Mouse (Mus musculus) heart, embryonic 13.5 days (tissue): ENCODE data around the gene 2410131K14Rik. TPM values are rescaled to one million over a fixed set of nuclear protein-coding genes. Genes with fewer than 3 reads are reported as not detected.

Experiments
- ATAC-seq: fragments of 200-750 bp; cut with Nextera tagmentation; 2 replicates; pipeline ENCODE4 v1.8.0; 2017; ENCODE audit warnings: moderate TSS enrichment; ENCODE audit not compliant: insufficient number of reproducible peaks, low FRiP score, low TSS enrichment; ENCODE audit errors: extremely low read depth
- H3K27ac ChIP-seq: fragments of 300-500 bp; sonication (generic); replicated peaks from 2 replicates; pipeline ENCODE4 v1.5.1; 2015; ENCODE audit warnings: moderate library complexity, mild to moderate bottlenecking, inconsistent platforms
- H3K27me3 ChIP-seq: fragments of 300-500 bp; sonication (generic); replicated peaks from 2 replicates; pipeline ENCODE4 v1.6.1; 2015; ENCODE audit warnings: mild to moderate bottlenecking, inconsistent platforms
- H3K36me3 ChIP-seq: fragments of 300-500 bp; sonication (generic); 2 replicates; pipeline ENCODE4 v1.6.1; 2015; ENCODE audit warnings: mild to moderate bottlenecking, inconsistent platforms
- H3K4me1 ChIP-seq: fragments of 300-500 bp; sonication (generic); 2 replicates; pipeline ENCODE4 v1.6.1; 2015; ENCODE audit warnings: inconsistent platforms
- H3K4me2 ChIP-seq: fragments of 300-500 bp; sonication (generic); 2 replicates; pipeline ENCODE4 v1.6.1; 2015; ENCODE audit warnings: inconsistent platforms, mild to moderate bottlenecking, moderate library complexity
- H3K4me3 ChIP-seq: fragments of 300-500 bp; sonication (generic); 2 replicates; pipeline ENCODE4 v1.5.1; 2015; ENCODE audit warnings: moderate library complexity, mild to moderate bottlenecking, inconsistent platforms
- H3K9ac ChIP-seq: fragments of 300-500 bp; sonication (generic); 2 replicates; pipeline ENCODE4 v1.6.1; 2015; ENCODE audit warnings: inconsistent platforms, mild to moderate bottlenecking, moderate library complexity
- H3K9me3 ChIP-seq: fragments of 300-500 bp; sonication (generic); 2 replicates; pipeline ENCODE4 v1.6.1; 2016; ENCODE audit warnings: inconsistent platforms
- WGBS: fragments of 180-500 bp; shearing (Covaris S2); methylation state at CpG from one replicate; pipeline ENCODE4 v1.1.7; 2015; ENCODE audit warnings: mixed read lengths; 5-methylcytosine and 5-hydroxymethylcytosine counted together
- polyA plus RNA-seq: library from polyadenylated mRNA; unstranded; fragments of >200 nt; fragmentation: Nextera tagmentation; extraction: Ambion mirVana; gene quantifications from 2 replicates; pipeline ENCODE4 v1.2.1, GENCODE M21; 2015

2410131K14Rik gene
- polyA plus RNA-seq, 1 experiment from 2014 or later = 6.1 TPM

GRCm38 (mm10) chr5:118313766-118314165 lies 68.7 kb downstream of the 2410131K14Rik start:
- Histone ChIP-seq H3K9ac (no peak overlapping the region), H3K27ac (no peak overlapping the region), H3K4me1 (peaks cover 18% of the 10 kb centered on the region), H3K4me2 (no peak overlapping the region), H3K9me3 (no peaks in the 10 kb centered on the region), H3K36me3 (no peaks in the 10 kb centered on the region), H3K27me3 (no peaks in the 10 kb centered on the region; the same call in 1 of the 2 replicates), H3K4me3 (no peak overlapping the region)
- WGBS = 81% methylated on average over 6 of the region's 6 CpGs
- ATAC-seq = no peak

Other genes with a start within 250 kb of the 2410131K14Rik start
- gene Tesc, start 217.5 kb upstream of the 2410131K14Rik start, polyA plus RNA-seq = 17.8 and 20.3 TPM in 2 replicates
- 21.5 and 22.0 TPM in 2 replicates for gene Fbxw8, start 89.8 kb upstream of the 2410131K14Rik start, polyA plus RNA-seq
- gene Hrk, start 80.6 kb upstream of the 2410131K14Rik start, polyA plus RNA-seq = not detected in 2 replicates
- gene Rnft2, start 111 bp upstream of the 2410131K14Rik start, polyA plus RNA-seq = 0.92 and 2.2 TPM in 2 replicates